Mouse (Mus musculus): ENCODE measurements at regions not wholly inside any gene's neighbourhood (a gene's known extent, or its start where the extent isn't known, plus 50 kb on each side); places are given as distances from the start of the nearest gene placed in this dataset.
A peak's percentile ranks its signal among the peaks of the same experiment; 100 is the strongest.

- Histone ChIP-seq H3K27ac (ENCODE audit: low read length) (no peak overlapping the region), H3K27me3 (replicated peaks; ENCODE audit: insufficient read depth, low read length) (no peaks in the 10 kb centered on the region), H3K4me1 (ENCODE audit: insufficient read depth, low read depth, low read length) (no peaks in the 10 kb centered on the region), H3K9me3 (ENCODE audit: low read length) (no peaks in the 10 kb centered on the region), H3K36me3 (ENCODE audit: insufficient read depth, low read length) (no peaks in the 10 kb centered on the region), H3K4me2 (replicated peaks; ENCODE audit: low read depth, low read length) (no peak overlapping the region), H3K9ac (replicated peaks; ENCODE audit: low read depth) (no peak overlapping the region), H3K4me3 (ENCODE audit: low read depth, low read length) (no peak overlapping the region)
- no peak for DNase-seq (ENCODE audit: low spot score)
- no peak for ATAC-seq
- TF ChIP-seq EP300 (IDR thresholded peaks at IDR 0.05) (no peak), CTCF (IDR thresholded peaks at IDR 0.05) (no peak)
- WGBS = 32% methylated on average over 2 of the region's 2 CpGs
These were observed 305.6 kb downstream of the Irx1 start for GRCm38 (mm10) chr13:71657898-71658297.

- Histone ChIP-seq H3K9ac (replicated peaks; ENCODE audit: low read depth) (no peak overlapping the region), H3K4me3 (ENCODE audit: low read depth, low read length) (no peak overlapping the region), H3K27ac (ENCODE audit: low read length) (no peak overlapping the region), H3K4me2 (replicated peaks; ENCODE audit: low read depth, low read length) (no peak overlapping the region), H3K36me3 (ENCODE audit: insufficient read depth, low read length) (no peaks in the 10 kb centered on the region), H3K9me3 (ENCODE audit: low read length) (no peaks in the 10 kb centered on the region), H3K4me1 (ENCODE audit: insufficient read depth, low read depth, low read length) (no peaks in the 10 kb centered on the region), H3K27me3 (replicated peaks; ENCODE audit: insufficient read depth, low read length) (no peaks in the 10 kb centered on the region)
- ATAC-seq (no peak), DNase-seq (ENCODE audit: low spot score) (no peak)
- WGBS = 38% methylated on average over 6 of the region's 6 CpGs
- TF ChIP-seq EP300 (IDR thresholded peaks at IDR 0.05) (no peak), CTCF (IDR thresholded peaks at IDR 0.05) (no peak)
These were observed 309.5 kb downstream of the Irx1 start for GRCm38 (mm10) chr13:71653939-71654467.

- no peak overlapping the region for H3K27ac ChIP-seq (ENCODE audit: low read length)
- no peak overlapping the region for H3K4me3 ChIP-seq (ENCODE audit: low read depth, low read length)
- DNase-seq (ENCODE audit: low spot score) (peak; percentile 15), ATAC-seq (no peak)
- H3K4me2 ChIP-seq (replicated peaks; ENCODE audit: low read depth, low read length) = no peak overlapping the region
- no peak for TF ChIP-seq CTCF (IDR thresholded peaks at IDR 0.05)
- TF ChIP-seq EP300 (IDR thresholded peaks at IDR 0.05) = no peak
- WGBS = 14% methylated on average over 8 of the region's 8 CpGs
- no peaks in the 10 kb centered on the region for H3K9me3 ChIP-seq (ENCODE audit: low read length)
- no peaks in the 10 kb centered on the region for H3K27me3 ChIP-seq (replicated peaks; ENCODE audit: insufficient read depth, low read length)
- no peaks in the 10 kb centered on the region for H3K36me3 ChIP-seq (ENCODE audit: insufficient read depth, low read length)
- no peaks in the 10 kb centered on the region for H3K4me1 ChIP-seq (ENCODE audit: insufficient read depth, low read depth, low read length)
- H3K9ac ChIP-seq (replicated peaks; ENCODE audit: low read depth) = no peak overlapping the region
These were observed 310.1 kb downstream of the Irx1 start for GRCm38 (mm10) chr13:71653212-71653938.

GRCm38 (mm10) chr13:71649876-71650275 lies 313.6 kb downstream of the Irx1 start:
- ATAC-seq (no peak), DNase-seq (ENCODE audit: low spot score) (no peak)
- Histone ChIP-seq H3K9ac (replicated peaks; ENCODE audit: low read depth) (no peak overlapping the region), H3K4me1 (ENCODE audit: insufficient read depth, low read depth, low read length) (no peaks in the 10 kb centered on the region), H3K9me3 (ENCODE audit: low read length) (no peaks in the 10 kb centered on the region), H3K4me3 (ENCODE audit: low read depth, low read length) (no peak overlapping the region), H3K27ac (ENCODE audit: low read length) (no peak overlapping the region), H3K36me3 (ENCODE audit: insufficient read depth, low read length) (no peaks in the 10 kb centered on the region), H3K27me3 (replicated peaks; ENCODE audit: insufficient read depth, low read length) (no peaks in the 10 kb centered on the region), H3K4me2 (replicated peaks; ENCODE audit: low read depth, low read length) (no peak overlapping the region)
- TF ChIP-seq EP300 (IDR thresholded peaks at IDR 0.05) (no peak), CTCF (IDR thresholded peaks at IDR 0.05) (no peak)
- 22% methylated on average over 2 of the region's 2 CpGs for WGBS

GRCm38 (mm10) chr13:71649031-71649430 lies 314.5 kb downstream of the Irx1 start:
- DNase-seq (ENCODE audit: low spot score) (no peak), ATAC-seq (no peak)
- Histone ChIP-seq H3K36me3 (ENCODE audit: insufficient read depth, low read length) (no peaks in the 10 kb centered on the region), H3K9ac (replicated peaks; ENCODE audit: low read depth) (no peak overlapping the region), H3K9me3 (ENCODE audit: low read length) (no peaks in the 10 kb centered on the region), H3K4me1 (ENCODE audit: insufficient read depth, low read depth, low read length) (no peaks in the 10 kb centered on the region), H3K27ac (ENCODE audit: low read length) (no peak overlapping the region), H3K4me2 (replicated peaks; ENCODE audit: low read depth, low read length) (no peak overlapping the region), H3K27me3 (replicated peaks; ENCODE audit: insufficient read depth, low read length) (no peaks in the 10 kb centered on the region), H3K4me3 (ENCODE audit: low read depth, low read length) (no peak overlapping the region)
- TF ChIP-seq EP300 (IDR thresholded peaks at IDR 0.05) (no peak), CTCF (IDR thresholded peaks at IDR 0.05) (no peak)
- WGBS = 66% methylated on average over 2 of the region's 2 CpGs

- WGBS = 45% methylated on average over 2 of the region's 2 CpGs
- no peak overlapping the region for H3K4me2 ChIP-seq (replicated peaks; ENCODE audit: low read depth, low read length)
- DNase-seq (ENCODE audit: low spot score) = peak; percentile 23
- H3K9me3 ChIP-seq (ENCODE audit: low read length) = no peaks in the 10 kb centered on the region
- no peaks in the 10 kb centered on the region for H3K27me3 ChIP-seq (replicated peaks; ENCODE audit: insufficient read depth, low read length)
- peak; percentile 34 for TF ChIP-seq CTCF (IDR thresholded peaks at IDR 0.05)
- no peak for TF ChIP-seq EP300 (IDR thresholded peaks at IDR 0.05)
- no peak for ATAC-seq
- H3K9ac ChIP-seq (replicated peaks; ENCODE audit: low read depth) = no peak overlapping the region
- no peaks in the 10 kb centered on the region for H3K4me1 ChIP-seq (ENCODE audit: insufficient read depth, low read depth, low read length)
- H3K4me3 ChIP-seq (ENCODE audit: low read depth, low read length) = no peak overlapping the region
- H3K36me3 ChIP-seq (ENCODE audit: insufficient read depth, low read length) = no peaks in the 10 kb centered on the region
- H3K27ac ChIP-seq (ENCODE audit: low read length) = no peak overlapping the region
These were observed 332.1 kb downstream of the Irx1 start for GRCm38 (mm10) chr13:71631447-71631846.
